In genomic region chr11:54008416-54008920, GRCm38 (mm10) we compare ENCODE assay signal across 14 mouse cellular contexts. TPM values are rescaled to one million over a fixed set of nuclear protein-coding genes. Genes with fewer than 3 reads are reported as not detected.
DNase-seq lines count a peak whose midpoint lies in the region; ATAC-seq lines count a peak whose summit lies in the region.
"Had no signal": no experiment of that assay in that cellular context is flagged by ENCODE, and none has a peak within 500 bp of the region (broad histone marks: within the 10 kb centered on the region; RNA-seq: fewer than 3 reads in every experiment).

No protein-coding gene starts in this region.

- H3K4me3 ChIP-seq in heart, embryonic 11.5 days (ENCODE audit: low read depth, low read length): no peak overlapping the region
- H3K4me3 ChIP-seq in liver, embryonic 13.5 days (replicated peaks): no peak overlapping the region
- no peak overlapping the region for H3K4me3 ChIP-seq in liver, embryonic 11.5 days (ENCODE audit: low read depth, low read length)
- H3K4me3 ChIP-seq in forebrain, embryonic 12.5 days (replicated peaks): no peak overlapping the region
- H3K4me3 ChIP-seq: heart, adult 2 months; neural tube, embryonic 15.5 days had no signal

- no peak overlapping the region for H3K9ac ChIP-seq in heart, embryonic 11.5 days (ENCODE audit: low read depth, low read length)
- 0 out of 2 replicates have a peak overlapping the region, but pooled peaks have one; percentile 10 for H3K9ac ChIP-seq in liver, embryonic 13.5 days
- no peak overlapping the region for H3K9ac ChIP-seq in liver, embryonic 11.5 days (ENCODE audit: low read depth, low read length)
- H3K9ac ChIP-seq in forebrain, embryonic 12.5 days: no peak overlapping the region
- H3K9ac ChIP-seq: liver, embryonic 14.5 days; neural tube, embryonic 15.5 days had no signal

- no peak overlapping the region for H3K4me2 ChIP-seq in heart, embryonic 11.5 days
- H3K4me2 ChIP-seq in liver, embryonic 13.5 days: no peak overlapping the region
- H3K4me2 ChIP-seq in liver, embryonic 11.5 days: no peak overlapping the region
- H3K4me2 ChIP-seq in forebrain, embryonic 12.5 days: no peak overlapping the region
- H3K4me2 ChIP-seq: neural tube, embryonic 15.5 days had no signal

- no peak for ATAC-seq in heart, embryonic 11.5 days (replicated peaks; ENCODE audit: insufficient number of reproducible peaks, low FRiP score, low TSS enrichment)
- no peak for ATAC-seq in liver, embryonic 13.5 days (ENCODE audit: low read depth)
- no peak for ATAC-seq in liver, embryonic 11.5 days (replicated peaks; ENCODE audit: low FRiP score)
- ATAC-seq in forebrain, embryonic 12.5 days (ENCODE audit: low FRiP score): no peak
- ATAC-seq: intestine, postnatal 0 days had no signal

- H3K27me3 ChIP-seq in heart, embryonic 11.5 days (ENCODE audit: control insufficient read depth, insufficient read depth, low read length): no peaks in the 10 kb centered on the region
- H3K27me3 ChIP-seq in liver, embryonic 13.5 days: no peaks in the 10 kb centered on the region
- H3K27me3 ChIP-seq in liver, embryonic 11.5 days (replicated peaks; ENCODE audit: control insufficient read depth, insufficient read depth, low read length): no peaks in the 10 kb centered on the region
- no peaks in the 10 kb centered on the region for H3K27me3 ChIP-seq in forebrain, embryonic 12.5 days
- H3K27me3 ChIP-seq: neural tube, embryonic 15.5 days had no signal

- H3K27ac ChIP-seq in heart, embryonic 11.5 days (ENCODE audit: low read depth, low read length): no peak overlapping the region
- H3K27ac ChIP-seq in liver, embryonic 13.5 days: 0 out of 2 replicates have a peak overlapping the region, but pooled peaks have one; percentile 97
- no peak overlapping the region for H3K27ac ChIP-seq in liver, embryonic 11.5 days (ENCODE audit: low read depth, low read length)
- H3K27ac ChIP-seq in forebrain, embryonic 12.5 days: no peak overlapping the region
- H3K27ac ChIP-seq: liver, embryonic 14.5 days; neural tube, embryonic 15.5 days had no signal

- no peaks in the 10 kb centered on the region for H3K9me3 ChIP-seq in heart, embryonic 11.5 days (replicated peaks; ENCODE audit: control insufficient read depth, low read length)
- no peaks in the 10 kb centered on the region for H3K9me3 ChIP-seq in liver, embryonic 13.5 days (replicated peaks)
- no peaks in the 10 kb centered on the region for H3K9me3 ChIP-seq in liver, embryonic 11.5 days (ENCODE audit: control insufficient read depth, low read length)
- H3K9me3 ChIP-seq in forebrain, embryonic 12.5 days: no peaks in the 10 kb centered on the region
- H3K9me3 ChIP-seq: neural tube, embryonic 15.5 days had no signal

- no peaks in the 10 kb centered on the region for H3K36me3 ChIP-seq in heart, embryonic 11.5 days (ENCODE audit: control insufficient read depth, insufficient read depth, low read length)
- peaks cover 82% of the 10 kb centered on the region for H3K36me3 ChIP-seq in liver, embryonic 13.5 days
- no peaks in the 10 kb centered on the region for H3K36me3 ChIP-seq in liver, embryonic 11.5 days (ENCODE audit: control insufficient read depth, insufficient read depth, low read length)
- no peaks in the 10 kb centered on the region for H3K36me3 ChIP-seq in forebrain, embryonic 12.5 days (replicated peaks)
- H3K36me3 ChIP-seq: neural tube, embryonic 15.5 days had no signal

- H3K4me1 ChIP-seq in heart, embryonic 11.5 days (ENCODE audit: control insufficient read depth, insufficient read depth, low read length): no peaks in the 10 kb centered on the region; the same call in 1 of the 2 replicates
- peaks cover 76% of the 10 kb centered on the region for H3K4me1 ChIP-seq in liver, embryonic 13.5 days (replicated peaks)
- peaks cover 33% of the 10 kb centered on the region for H3K4me1 ChIP-seq in liver, embryonic 11.5 days (replicated peaks; ENCODE audit: control insufficient read depth, insufficient read depth, low read length)
- no peaks in the 10 kb centered on the region for H3K4me1 ChIP-seq in forebrain, embryonic 12.5 days
- H3K4me1 ChIP-seq: neural tube, embryonic 15.5 days had no signal

- DNase-seq in adrenal gland, postnatal 14 days: peak; percentile 15
- no peak for DNase-seq in adrenal gland, postnatal 36 days
- peak; percentile 32 to 55 for DNase-seq in heart, adult 9 months (ENCODE audit: low spot score in 2 of 2)
- DNase-seq in liver, embryonic 13.5 days: no peak
- DNase-seq in liver, embryonic 11.5 days (ENCODE audit: low spot score): no peak
- peak; percentile 27 for DNase-seq in forelimb bud, embryonic 11.5 days (ENCODE audit: low read depth, low spot score)
- DNase-seq: layer of hippocampus, postnatal 36 days; thymus, adult 2 months had no signal

- 83% methylated on average over 10 of the region's 10 CpGs for WGBS in heart, embryonic 11.5 days (ENCODE audit: insufficient replicate concordance)
- 83% methylated on average over 10 of the region's 10 CpGs for WGBS in liver, embryonic 13.5 days (ENCODE audit: insufficient replicate concordance)
- WGBS in liver, embryonic 11.5 days: 79% methylated on average over 10 of the region's 10 CpGs
- WGBS in forebrain, embryonic 12.5 days: 84% methylated on average over 10 of the region's 10 CpGs

RNA-seq across cellular contexts. Expression of gene Slc22a4, which starts 19.4 kb away (rescaled TPM):
- total RNA-seq in adrenal gland, postnatal 14 days (2021): 3.5 and 7.2 TPM in 2 replicates
- 1 to 10 TPM; 4.3 to 8.2 TPM for total RNA-seq in adrenal gland, postnatal 36 days (2021)
- 4.0 and 5.4 TPM in 2 replicates for polyA plus RNA-seq in heart, embryonic 11.5 days (2014; fragmentation: Nextera tagmentation; extraction: Ambion mirVana)
- 33.7 and 33.9 TPM in 2 replicates for polyA plus RNA-seq in liver, embryonic 13.5 days (2015; fragmentation: Nextera tagmentation; extraction: Ambion mirVana)
- polyA plus RNA-seq in liver, embryonic 11.5 days (2014; fragmentation: Nextera tagmentation; extraction: Ambion mirVana): 20.6 and 21.5 TPM in 2 replicates
- polyA plus RNA-seq in forebrain, embryonic 12.5 days (2016; fragmentation: Nextera tagmentation; extraction: Ambion mirVana): 0.92 and 1.6 TPM in 2 replicates

RNA-seq across cellular contexts. Expression of gene Slc22a21, which starts 28.3 kb away (rescaled TPM):
- 4.6 and 5.7 TPM in 2 replicates for total RNA-seq in adrenal gland, postnatal 14 days (2021)
- total RNA-seq in adrenal gland, postnatal 36 days (2021): 1 to 10 TPM; 5.5 to 5.7 TPM
- polyA plus RNA-seq in heart, embryonic 11.5 days (2014; fragmentation: Nextera tagmentation; extraction: Ambion mirVana): 1.9 and 2.0 TPM in 2 replicates
- polyA plus RNA-seq in liver, embryonic 13.5 days (2015; fragmentation: Nextera tagmentation; extraction: Ambion mirVana): 1.1 and 1.6 TPM in 2 replicates
- polyA plus RNA-seq in liver, embryonic 11.5 days (2014; fragmentation: Nextera tagmentation; extraction: Ambion mirVana): 1.3 and 2.1 TPM in 2 replicates
- 1.4 and 2.7 TPM in 2 replicates for polyA plus RNA-seq in forebrain, embryonic 12.5 days (2016; fragmentation: Nextera tagmentation; extraction: Ambion mirVana)

Comparison
In these comparisons a context has a peak if more than half of its experiments do, and no peak if none do; other contexts are left out.
1. DNase-seq: peak in adrenal gland, postnatal 14 days (single experiment), heart, adult 9 months (2 of 2) and forelimb bud, embryonic 11.5 days (single experiment); none in adrenal gland, postnatal 36 days (0 of 2), liver, embryonic 13.5 days (single experiment) and liver, embryonic 11.5 days (single experiment).